Mouse (Mus musculus): ENCODE data around the gene Cntd1.
A peak's percentile ranks its signal among the peaks of the same experiment; 100 is the strongest.
"Not testable (repeated sequence)": the region's sequence is repeated elsewhere in the genome, so short reads cannot be mapped to it uniquely, and the experiment has no call there.

Gene Cntd1

GRCm38 (mm10) chr11:101295191-101295590, 16.4 kb downstream of the Cntd1 start:
- no peak for DNase-seq

- DNase-seq, result no peak
Measured at GRCm38 (mm10) chr11:101300881-101301280, 22.1 kb downstream of the Cntd1 start.

GRCm38 (mm10) chr11:101301299-101302003, 22.6 kb downstream of the Cntd1 start:
- DNase-seq, result no peak

- DNase-seq, result peak; percentile 96
Measured at GRCm38 (mm10) chr11:101302004-101302798, 23.4 kb downstream of the Cntd1 start, which contains the start of gene Becn1. Gene Becn1 (minus strand): TSS chr11:101302286.

GRCm38 (mm10) chr11:101307744-101308143, 28.9 kb downstream of the Cntd1 start:
- no peak for DNase-seq

GRCm38 (mm10) chr11:101311083-101311482, 32.3 kb downstream of the Cntd1 start:
- DNase-seq, result no peak

GRCm38 (mm10) chr11:101312150-101312549, 33.3 kb downstream of the Cntd1 start:
- no peak for DNase-seq

GRCm38 (mm10) chr11:101314567-101314966, 35.8 kb downstream of the Cntd1 start:
- DNase-seq, result no peak

GRCm38 (mm10) chr11:101315082-101315650, 36.4 kb downstream of the Cntd1 start:
- DNase-seq, result no peak

GRCm38 (mm10) chr11:101315665-101316500, 37.1 kb downstream of the Cntd1 start, which contains the start of gene Psme3:
Gene Psme3 (plus strand): TSS chr11:101316213.
- DNase-seq, result peak; percentile 94

- peak; percentile 20 for DNase-seq
Measured at GRCm38 (mm10) chr11:101316501-101316917, 37.7 kb downstream of the Cntd1 start.

GRCm38 (mm10) chr11:101323609-101324008, 44.8 kb downstream of the Cntd1 start:
- DNase-seq, result peak; percentile 68

- no peak for DNase-seq
Measured at GRCm38 (mm10) chr11:101324763-101325162, 46.0 kb downstream of the Cntd1 start, which contains the start of gene Aoc2. Gene Aoc2 (plus strand): TSS chr11:101325063.

- not testable (repeated sequence) for DNase-seq
Measured at GRCm38 (mm10) chr11:101325201-101325600, 46.4 kb downstream of the Cntd1 start.

GRCm38 (mm10) chr11:101326147-101326546, 47.3 kb downstream of the Cntd1 start:
- DNase-seq, result no peak

GRCm38 (mm10) chr11:101327311-101327710, 48.5 kb downstream of the Cntd1 start:
- no peak for DNase-seq

- DNase-seq, result peak; percentile 65
Measured at GRCm38 (mm10) chr11:101328941-101329635, 50.3 kb downstream of the Cntd1 start.

- DNase-seq, result no peak
Measured at GRCm38 (mm10) chr11:101330371-101330924, 51.6 kb downstream of the Cntd1 start, which contains the start of gene Aoc3. Gene Aoc3 (plus strand): TSS chr11:101330605.

GRCm38 (mm10) chr11:101330961-101331360, 52.1 kb downstream of the Cntd1 start:
- not testable (repeated sequence) for DNase-seq

GRCm38 (mm10) chr11:101332537-101332936, 53.7 kb downstream of the Cntd1 start:
- DNase-seq, result no peak

- DNase-seq, result no peak
Measured at GRCm38 (mm10) chr11:101334023-101334422, 55.2 kb downstream of the Cntd1 start.

Data from layer of hippocampus, adult 9-11 months (tissue).